Mouse (Mus musculus) erythroblast, embryonic 14.5 days (primary cell): ENCODE measurements around the gene Olfr930.

ENCODE experiments used
- GATA1 ChIP-seq: IDR thresholded peaks from 2 replicates; pipeline ENCODE4 v1.6.1; 2012; ENCODE audit warnings: low read length, inconsistent platforms, mixed read lengths
- TAL1 ChIP-seq: IDR thresholded peaks from 3 replicates; pipeline ENCODE4 v1.6.1; 2012; ENCODE audit warnings: low read length, inconsistent platforms, mixed read lengths

DNA sequence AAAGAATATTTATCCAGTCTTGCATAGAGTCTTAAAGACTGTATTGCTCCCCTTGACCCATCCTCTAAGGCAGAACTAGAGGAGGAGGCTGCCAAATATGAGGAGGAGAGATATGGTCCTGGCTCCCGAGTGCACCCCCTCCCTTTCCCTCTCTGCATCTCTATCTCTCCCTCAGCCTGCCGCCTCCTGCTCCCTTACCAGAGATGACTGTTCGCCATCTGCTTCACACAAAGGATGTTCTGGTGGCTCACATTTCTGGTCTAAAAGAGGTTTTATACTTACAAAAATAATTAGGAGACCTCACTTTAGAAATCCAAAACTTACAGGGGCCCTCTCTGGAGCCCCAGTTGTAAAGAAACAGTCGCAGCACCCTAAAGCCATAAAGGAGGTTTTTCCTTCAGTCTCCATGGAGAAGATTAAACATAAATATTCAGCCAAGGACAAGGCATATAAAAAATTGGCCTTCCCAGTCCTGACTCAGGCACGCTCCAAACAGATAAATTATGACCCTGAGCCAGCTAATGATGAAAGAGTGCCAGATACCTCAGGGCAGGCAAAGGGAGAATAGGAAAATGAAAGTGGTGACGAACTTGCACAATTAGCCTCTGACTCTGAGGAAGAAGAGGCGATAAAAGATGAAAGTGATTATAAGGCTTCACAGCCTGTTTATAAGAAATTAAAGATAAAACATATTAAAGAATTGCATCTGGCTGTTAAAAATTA lies 24.0 kb downstream of the Olfr930 start:
- TF ChIP-seq GATA1 (no peak), TAL1 (no peak)
